Mouse (Mus musculus) heart, embryonic 14.5 days (tissue): ENCODE data around the gene Man1a2. TPM values are rescaled to one million over a fixed set of nuclear protein-coding genes. Genes with fewer than 3 reads are reported as not detected.

Experiments used
- ATAC-seq: fragments of 200-750 bp; cut with Nextera tagmentation; 2 replicates; pipeline ENCODE4 v1.8.0; 2017; ENCODE audit warnings: low read depth, moderate TSS enrichment; ENCODE audit not compliant: insufficient number of reproducible peaks, insufficient read depth, low FRiP score
- H3K27ac ChIP-seq, 2 experiments: fragments of 200-500 bp in 1 of 2; fragments of 300-500 bp in 1 of 2; sonication (generic) in 1 of 2; replicated peaks in 1 of 2; 2 replicates each; pipeline ENCODE4 v1.5.1; 2012 to 2014; ENCODE audit warnings: low read depth in 2 of 2, low read length in 2 of 2, control low read depth in 1 of 2, mild to moderate bottlenecking in 1 of 2, mixed read lengths in 1 of 2; ENCODE audit not compliant: control insufficient read depth in 1 of 2, insufficient read depth in 1 of 2
- H3K27me3 ChIP-seq: fragments of 300-500 bp; sonication (generic); 2 replicates; pipeline ENCODE4 v1.6.1; 2014; ENCODE audit warnings: mild to moderate bottlenecking, low read length, control low read depth; ENCODE audit not compliant: control insufficient read depth, insufficient read depth
- H3K36me3 ChIP-seq: fragments of 300-500 bp; sonication (generic); 2 replicates; pipeline ENCODE4 v1.6.1; 2014; ENCODE audit warnings: mild to moderate bottlenecking, control low read depth, low read length, mixed read lengths; ENCODE audit not compliant: control insufficient read depth, insufficient read depth
- H3K4me1 ChIP-seq, 2 experiments: fragments of 200-500 bp in 1 of 2; fragments of 300-500 bp in 1 of 2; sonication (generic) in 1 of 2; 2 replicates each; pipeline ENCODE4 v1.6.1; 2012 to 2014; ENCODE audit warnings: low read length in 2 of 2, control low read depth in 1 of 2, mixed read lengths in 1 of 2; ENCODE audit not compliant: control insufficient read depth in 2 of 2, insufficient read depth in 2 of 2
- H3K4me2 ChIP-seq: fragments of 300-500 bp; sonication (generic); 2 replicates; pipeline ENCODE4 v1.6.1; 2014; ENCODE audit warnings: mild to moderate bottlenecking, low read length
- H3K4me3 ChIP-seq, 2 experiments: fragments of 200-500 bp in 1 of 2; fragments of 300-500 bp in 1 of 2; sonication (generic) in 1 of 2; 2 replicates each; pipeline ENCODE4 v1.5.1; 2012 to 2014; ENCODE audit warnings: low read length in 2 of 2, mild to moderate bottlenecking in 2 of 2, control low read depth in 1 of 2, low read depth in 1 of 2, moderate library complexity in 1 of 2; ENCODE audit not compliant: control insufficient read depth in 1 of 2, insufficient read depth in 1 of 2
- H3K9ac ChIP-seq: fragments of 300-500 bp; sonication (generic); 2 replicates; pipeline ENCODE4 v1.6.1; 2014; ENCODE audit warnings: mild to moderate bottlenecking, low read length
- H3K9me3 ChIP-seq: fragments of 300-500 bp; sonication (generic); 2 replicates; pipeline ENCODE4 v1.6.1; 2016; ENCODE audit warnings: low read length, control low read depth; ENCODE audit not compliant: control insufficient read depth
- WGBS: fragments of 180-500 bp; shearing (Covaris S2); extraction: QIAGEN DNeasy Blood & Tissue Kit; methylation state at CpG from one replicate; pipeline ENCODE4 v1.1.7; 2014; 5-methylcytosine and 5-hydroxymethylcytosine counted together
- polyA plus RNA-seq: library from polyadenylated mRNA; unstranded; fragments of >200 nt; fragmentation: Nextera tagmentation; extraction: Ambion mirVana; gene quantifications from 2 replicates; pipeline ENCODE4 v1.2.1, GENCODE M21; 2014

Gene Man1a2
- polyA plus RNA-seq, 1 experiment from 2014 or later = 76.3 TPM

GRCm38 (mm10) chr3:100716241-100716640 lies 30.9 kb upstream of the Man1a2 start:
- Histone ChIP-seq H3K9ac (no peak overlapping the region), H3K4me1 (peaks cover 26 to 36% of the 10 kb centered on the region in 2 experiments), H3K9me3 (no peaks in the 10 kb centered on the region), H3K4me2 (no peak overlapping the region), H3K4me3 (no peak overlapping the region), H3K27me3 (no peaks in the 10 kb centered on the region), H3K36me3 (no peaks in the 10 kb centered on the region), H3K27ac (peak overlapping the region; percentile 35 to 58)
- no peak for ATAC-seq
- WGBS = 24% methylated on average over 7 of the region's 7 CpGs

- H3K4me3 ChIP-seq = no peak overlapping the region
- H3K4me1 ChIP-seq = peaks cover 28 to 36% of the 10 kb centered on the region in 2 experiments
- H3K36me3 ChIP-seq = no peaks in the 10 kb centered on the region
- no peaks in the 10 kb centered on the region for H3K27me3 ChIP-seq
- peak overlapping the region; percentile 48 for H3K4me2 ChIP-seq
- H3K9me3 ChIP-seq = no peaks in the 10 kb centered on the region
- peak overlapping the region; percentile 12; a peak in 1 of 4 replicates for H3K27ac ChIP-seq
- ATAC-seq = no peak
- WGBS = 32% methylated on average over 4 of the region's 4 CpGs
- H3K9ac ChIP-seq = no peak overlapping the region
Measured at GRCm38 (mm10) chr3:100715367-100715766, 30.1 kb upstream of the Man1a2 start.

- WGBS = 51% methylated on average over 11 of the region's 11 CpGs
- Histone ChIP-seq H3K4me3 (no peak overlapping the region), H3K9ac (no peak overlapping the region), H3K36me3 (no peaks in the 10 kb centered on the region), H3K27ac (peak overlapping the region in 1 of 2 experiments; percentile 41; a peak in 2 of 4 replicates), H3K27me3 (no peaks in the 10 kb centered on the region), H3K9me3 (no peaks in the 10 kb centered on the region), H3K4me1 (peaks cover 29 to 36% of the 10 kb centered on the region in 2 experiments), H3K4me2 (no peak overlapping the region)
- no peak for ATAC-seq
Measured at GRCm38 (mm10) chr3:100713142-100714005, 28.1 kb upstream of the Man1a2 start.

- Histone ChIP-seq H3K36me3 (no peaks in the 10 kb centered on the region), H3K9ac (no peak overlapping the region), H3K27me3 (no peaks in the 10 kb centered on the region), H3K4me2 (no peak overlapping the region), H3K4me1 (peaks cover 29 to 36% of the 10 kb centered on the region in 2 experiments), H3K27ac (no peak overlapping the region), H3K9me3 (no peaks in the 10 kb centered on the region), H3K4me3 (no peak overlapping the region)
- WGBS = 33% methylated on average over 7 of the region's 7 CpGs
- ATAC-seq = no peak
Measured at GRCm38 (mm10) chr3:100712140-100712539, 26.8 kb upstream of the Man1a2 start.

- no peak overlapping the region for H3K4me3 ChIP-seq
- no peaks in the 10 kb centered on the region for H3K27me3 ChIP-seq
- no peaks in the 10 kb centered on the region for H3K9me3 ChIP-seq
- no peak for ATAC-seq
- H3K36me3 ChIP-seq = no peaks in the 10 kb centered on the region
- peaks cover 25 to 35% of the 10 kb centered on the region in 2 experiments for H3K4me1 ChIP-seq
- H3K27ac ChIP-seq = no peak overlapping the region
- WGBS = 22% methylated on average over 4 of the region's 4 CpGs
- H3K4me2 ChIP-seq = no peak overlapping the region
- H3K9ac ChIP-seq = no peak overlapping the region
Measured at GRCm38 (mm10) chr3:100711486-100711885, 26.2 kb upstream of the Man1a2 start.

- Histone ChIP-seq H3K27me3 (no peaks in the 10 kb centered on the region), H3K4me2 (no peak overlapping the region), H3K4me3 (no peak overlapping the region), H3K4me1 (peaks cover 30 to 41% of the 10 kb centered on the region in 2 experiments), H3K27ac (no peak overlapping the region), H3K36me3 (no peaks in the 10 kb centered on the region), H3K9ac (no peak overlapping the region), H3K9me3 (no peaks in the 10 kb centered on the region)
- no peak for ATAC-seq
- 33% methylated on average over 4 of the region's 4 CpGs for WGBS
Measured at GRCm38 (mm10) chr3:100707117-100707516, 21.8 kb upstream of the Man1a2 start.

- Histone ChIP-seq H3K4me1 (peaks cover 20 to 37% of the 10 kb centered on the region in 2 experiments), H3K4me2 (no peak overlapping the region), H3K4me3 (no peak overlapping the region), H3K9ac (no peak overlapping the region), H3K36me3 (no peaks in the 10 kb centered on the region), H3K9me3 (no peaks in the 10 kb centered on the region), H3K27me3 (no peaks in the 10 kb centered on the region), H3K27ac (no peak overlapping the region)
- 67% methylated on average over 11 of the region's 11 CpGs for WGBS
- ATAC-seq = no peak
Measured at GRCm38 (mm10) chr3:100705128-100705667, 19.9 kb upstream of the Man1a2 start.
